In genomic region chr5:28457921-28458641, GRCm38 (mm10) we compare ENCODE assay signal across 8 mouse cellular contexts. TPM values are rescaled to one million over a fixed set of nuclear protein-coding genes. Genes with fewer than 3 reads are reported as not detected.
DNase-seq lines count a peak whose midpoint lies in the region; ATAC-seq and TF ChIP-seq lines count a peak whose summit lies in the region.

No protein-coding gene starts in this region.

- DNase-seq in kidney, postnatal 0 days (ENCODE audit: low spot score) = no peak
- no peak for DNase-seq in kidney, adult 2 months
- peak; percentile 78 for DNase-seq in ZHBTc4 (ENCODE audit: low read depth, low spot score)
- peak; percentile 42 for DNase-seq in right cerebral cortex, postnatal 4 days
- DNase-seq in thymus, postnatal 25 days = no peak
- no peak for DNase-seq in ovary, postnatal 36 days (ENCODE audit: low spot score)

- peaks cover 66% of the 10 kb centered on the region for H3K27me3 ChIP-seq in kidney, postnatal 0 days (ENCODE audit: insufficient read depth, low read length)
- H3K27me3 ChIP-seq in kidney, adult 2 months (replicated peaks; ENCODE audit: control insufficient read depth, insufficient read depth, low read length) = peaks cover 1% of the 10 kb centered on the region; the same call in 1 of the 2 replicates
- peaks cover 81% of the 10 kb centered on the region for H3K27me3 ChIP-seq in forebrain, embryonic 13.5 days
- H3K27me3 ChIP-seq in liver, embryonic 12.5 days (replicated peaks) = peaks cover 88% of the 10 kb centered on the region

- peak overlapping the region; percentile 26 for H3K4me3 ChIP-seq in kidney, postnatal 0 days (replicated peaks; ENCODE audit: low read depth, low read length)
- H3K4me3 ChIP-seq in kidney, adult 2 months (ENCODE audit: insufficient read depth, low read depth, low read length) = no peak overlapping the region
- H3K4me3 ChIP-seq in forebrain, embryonic 13.5 days = peak overlapping the region; percentile 42
- H3K4me3 ChIP-seq in liver, embryonic 12.5 days = peak overlapping the region; percentile 27

- no peak for ATAC-seq in kidney, postnatal 0 days (replicated peaks; ENCODE audit: low FRiP score, low read depth)
- peak; percentile 39 for ATAC-seq in forebrain, embryonic 13.5 days
- no peak for ATAC-seq in liver, embryonic 12.5 days

- TF ChIP-seq POLR2A in kidney, adult 2 months (IDR thresholded peaks at IDR 0.05; ENCODE audit: low read depth, low read length) = no peak

- WGBS in kidney, postnatal 0 days = 2% methylated on average over 76 of the region's 95 CpGs
- WGBS in kidney, adult 2 months = 7% methylated on average over 95 of the region's 95 CpGs
- WGBS in forebrain, embryonic 13.5 days = 2% methylated on average over 79 of the region's 95 CpGs
- 3% methylated on average over 91 of the region's 95 CpGs for WGBS in liver, embryonic 12.5 days (ENCODE audit: insufficient replicate concordance)

- peak overlapping the region; percentile 40 for H3K4me2 ChIP-seq in kidney, postnatal 0 days (ENCODE audit: low read length)
- peak overlapping the region; percentile 70 for H3K4me2 ChIP-seq in forebrain, embryonic 13.5 days
- peak overlapping the region; percentile 48 for H3K4me2 ChIP-seq in liver, embryonic 12.5 days

- peaks cover 7% of the 10 kb centered on the region for H3K4me1 ChIP-seq in kidney, postnatal 0 days (replicated peaks; ENCODE audit: insufficient read depth, low read length)
- 0 out of 2 replicates have a peak, but pooled peaks cover under 1% of the 10 kb centered on the region for H3K4me1 ChIP-seq in kidney, adult 2 months (ENCODE audit: control insufficient read depth, insufficient read depth, low read length)
- H3K4me1 ChIP-seq in forebrain, embryonic 13.5 days = peaks cover 39% of the 10 kb centered on the region
- peaks cover 7% of the 10 kb centered on the region; the same call in 1 of the 2 replicates for H3K4me1 ChIP-seq in liver, embryonic 12.5 days

- H3K9me3 ChIP-seq in kidney, postnatal 0 days (replicated peaks; ENCODE audit: low read length) = no peaks in the 10 kb centered on the region
- H3K9me3 ChIP-seq in forebrain, embryonic 13.5 days (replicated peaks) = no peaks in the 10 kb centered on the region
- H3K9me3 ChIP-seq in liver, embryonic 12.5 days (replicated peaks) = no peaks in the 10 kb centered on the region

- no peak for TF ChIP-seq CTCF in kidney, postnatal 0 days (IDR thresholded peaks at IDR 0.05; ENCODE audit: low read depth)
- TF ChIP-seq CTCF in kidney, adult 2 months (conservative IDR thresholded peaks at IDR 0.05; ENCODE audit: insufficient read depth, insufficient read length, low read depth, low read length) = no peak

- H3K36me3 ChIP-seq in kidney, postnatal 0 days (ENCODE audit: insufficient read depth, low read length) = no peaks in the 10 kb centered on the region
- H3K36me3 ChIP-seq in kidney, adult 2 months (ENCODE audit: control insufficient read depth, insufficient read depth, low read length) = no peaks in the 10 kb centered on the region
- H3K36me3 ChIP-seq in forebrain, embryonic 13.5 days (ENCODE audit: poor library complexity, severe bottlenecking) = no peaks in the 10 kb centered on the region
- no peaks in the 10 kb centered on the region for H3K36me3 ChIP-seq in liver, embryonic 12.5 days

- no peak overlapping the region for H3K9ac ChIP-seq in kidney, postnatal 0 days (ENCODE audit: low read depth, low read length)
- H3K9ac ChIP-seq in forebrain, embryonic 13.5 days = peak overlapping the region; percentile 30; the same call in 1 of the 2 replicates
- H3K9ac ChIP-seq in liver, embryonic 12.5 days = no peak overlapping the region

- no peak overlapping the region for H3K27ac ChIP-seq in kidney, postnatal 0 days
- no peak overlapping the region for H3K27ac ChIP-seq in kidney, adult 2 months (ENCODE audit: insufficient read depth, low read depth, low read length)
- H3K27ac ChIP-seq in forebrain, embryonic 13.5 days = no peak overlapping the region
- H3K27ac ChIP-seq in liver, embryonic 12.5 days = no peak overlapping the region

RNA-seq across cellular contexts. Expression of gene Shh, which starts 9.0 kb away (rescaled TPM):
- 0.64 and 0.75 TPM in 2 replicates for polyA plus RNA-seq in kidney, postnatal 0 days (2015; fragmentation: Nextera tagmentation; extraction: Ambion mirVana)
- 0.69 and 1.1 TPM in 2 replicates for polyA plus RNA-seq in kidney, adult 2 months (2012; rRNA removed)
- polyA plus RNA-seq in forebrain, embryonic 13.5 days (2015; fragmentation: Nextera tagmentation; extraction: Ambion mirVana) = 0.94 and 1.2 TPM in 2 replicates
- not detected in 2 replicates for polyA plus RNA-seq in liver, embryonic 12.5 days (2016; fragmentation: Nextera tagmentation; extraction: Ambion mirVana)

Comparison
In these comparisons a context has a peak if more than half of its experiments do, and no peak if none do; other contexts are left out.
1. DNase-seq: peak in ZHBTc4 (single experiment) and right cerebral cortex, postnatal 4 days (single experiment); none in kidney, postnatal 0 days (single experiment), kidney, adult 2 months (single experiment), thymus, postnatal 25 days (single experiment) and ovary, postnatal 36 days (single experiment).
2. Peak in every context shown above with its lines, with median percentiles within 50 percentile points of each other: H3K4me2 ChIP-seq.